Mouse (Mus musculus): Measurements from ENCODE around the gene Nos2.
"Not testable (repeated sequence)": the region's sequence is repeated elsewhere in the genome, so short reads cannot be mapped to it uniquely, and the experiment has no call there.

DNA sequence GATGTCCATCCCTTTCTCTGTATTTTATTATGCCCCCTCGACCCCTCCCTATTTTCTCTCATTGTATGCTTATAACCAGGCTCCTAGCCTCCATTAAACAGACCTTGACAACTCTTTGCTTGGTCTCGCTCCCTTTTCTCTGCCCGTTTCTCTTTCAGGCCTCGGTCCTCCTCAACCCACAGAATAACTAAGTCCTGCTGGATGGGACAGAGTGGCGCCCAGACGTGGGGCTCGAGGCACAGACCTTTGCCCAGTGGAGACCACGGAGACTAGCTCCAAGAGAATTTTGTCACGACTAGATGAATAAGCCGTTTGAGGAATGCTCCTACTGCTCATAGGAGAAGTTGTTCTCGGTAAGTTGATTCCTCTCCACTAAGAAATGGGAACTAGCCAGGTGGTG lies 68.6 kb downstream of the Nos2 start:
- not testable (repeated sequence) for TF ChIP-seq MAX (IDR thresholded peaks at IDR 0.05; ENCODE audit: low read depth); CEBPB (IDR thresholded peaks at IDR 0.05; ENCODE audit: insufficient read depth, poor library complexity, severe bottlenecking); POLR2A (IDR thresholded peaks at IDR 0.05; ENCODE audit: insufficient read length, low read depth); MYOD1 (IDR thresholded peaks at IDR 0.05; ENCODE audit: control insufficient read depth in 1 of 3, insufficient read length in 2 of 3, low read depth in 2 of 3); MYOG (IDR thresholded peaks at IDR 0.05; ENCODE audit: control insufficient read depth in 1 of 3, insufficient read depth in 1 of 3, insufficient read length in 2 of 3, low read depth in 2 of 3); POLR2AphosphoS2 (IDR thresholded peaks at IDR 0.05; ENCODE audit: insufficient read length, low read depth)
